Mouse (Mus musculus): Measurements from ENCODE around the gene Tmc7. TPM values are rescaled to one million over a fixed set of nuclear protein-coding genes. Genes with fewer than 3 reads are reported as not detected.
A peak's percentile ranks its signal among the peaks of the same experiment; 100 is the strongest.

Gene Tmc7
- polyA plus RNA-seq, 1 experiment from 2014 or later, result 0.46 TPM

GRCm38 (mm10) chr7:118526967-118527366 lies 57.6 kb downstream of the Tmc7 start:
- ATAC-seq, result no peak
- peaks cover 54% of the 10 kb centered on the region for H3K36me3 ChIP-seq
- H3K9me3 ChIP-seq (replicated peaks), result no peaks in the 10 kb centered on the region
- H3K4me2 ChIP-seq, result no peak overlapping the region
- H3K4me3 ChIP-seq, result no peak overlapping the region
- peaks cover 6% of the 10 kb centered on the region; the same call in 1 of the 2 replicates for H3K4me1 ChIP-seq
- no peak overlapping the region for H3K27ac ChIP-seq
- no peak overlapping the region for H3K9ac ChIP-seq
- 68% methylated on average over 4 of the region's 4 CpGs for WGBS (ENCODE audit: insufficient replicate concordance)
- H3K27me3 ChIP-seq (replicated peaks), result no peaks in the 10 kb centered on the region

- 43% methylated on average over 5 of the region's 5 CpGs for WGBS (ENCODE audit: insufficient replicate concordance)
- no peaks in the 10 kb centered on the region for H3K9me3 ChIP-seq (replicated peaks)
- 0 out of 2 replicates have a peak, but pooled peaks cover 6% of the 10 kb centered on the region for H3K4me1 ChIP-seq
- H3K9ac ChIP-seq, result no peak overlapping the region
- 0 out of 2 replicates have a peak, but pooled peaks cover 4% of the 10 kb centered on the region for H3K27me3 ChIP-seq (replicated peaks)
- H3K27ac ChIP-seq, result no peak overlapping the region
- peaks cover 36% of the 10 kb centered on the region for H3K36me3 ChIP-seq
- ATAC-seq, result no peak
- H3K4me2 ChIP-seq, result no peak overlapping the region
- H3K4me3 ChIP-seq, result no peak overlapping the region
Observed at GRCm38 (mm10) chr7:118522077-118522476, 62.5 kb downstream of the Tmc7 start.

GRCm38 (mm10) chr7:118519661-118520060 lies 64.9 kb downstream of the Tmc7 start:
- no peak overlapping the region for H3K4me3 ChIP-seq
- H3K27me3 ChIP-seq (replicated peaks), result 0 out of 2 replicates have a peak, but pooled peaks cover 4% of the 10 kb centered on the region
- WGBS (ENCODE audit: insufficient replicate concordance), result 78% methylated on average over 8 of the region's 8 CpGs
- no peak for ATAC-seq
- H3K36me3 ChIP-seq, result peaks cover 13% of the 10 kb centered on the region; the same call in 1 of the 2 replicates
- H3K4me2 ChIP-seq, result no peak overlapping the region
- no peak overlapping the region for H3K9ac ChIP-seq
- no peaks in the 10 kb centered on the region for H3K9me3 ChIP-seq (replicated peaks)
- H3K4me1 ChIP-seq, result 0 out of 2 replicates have a peak, but pooled peaks cover 6% of the 10 kb centered on the region
- H3K27ac ChIP-seq, result no peak overlapping the region

- peak; percentile 35; the same call in 1 of the 2 replicates for ATAC-seq
- 3% methylated on average over 18 of the region's 18 CpGs for WGBS (ENCODE audit: insufficient replicate concordance)
- H3K27me3 ChIP-seq (replicated peaks), result 0 out of 2 replicates have a peak, but pooled peaks cover 4% of the 10 kb centered on the region
Observed at GRCm38 (mm10) chr7:118518687-118519086, 65.8 kb downstream of the Tmc7 start.

GRCm38 (mm10) chr7:118517819-118518218 lies 66.7 kb downstream of the Tmc7 start:
- no peaks in the 10 kb centered on the region for H3K9me3 ChIP-seq (replicated peaks)
- no peak overlapping the region for H3K4me2 ChIP-seq
- H3K4me3 ChIP-seq, result no peak overlapping the region
- H3K27ac ChIP-seq, result no peak overlapping the region
- WGBS (ENCODE audit: insufficient replicate concordance), result 50% methylated on average over 2 of the region's 2 CpGs
- ATAC-seq, result 0 out of 2 replicates have a peak, but pooled peaks have one; percentile 33
- 0 out of 2 replicates have a peak, but pooled peaks cover 6% of the 10 kb centered on the region for H3K4me1 ChIP-seq
- no peak overlapping the region for H3K9ac ChIP-seq
- peaks cover 1% of the 10 kb centered on the region; the same call in 1 of the 2 replicates for H3K36me3 ChIP-seq
- 0 out of 2 replicates have a peak, but pooled peaks cover 4% of the 10 kb centered on the region for H3K27me3 ChIP-seq (replicated peaks)

More at GRCm38 (mm10) chr7:118518687-118519086, 65.8 kb downstream of the Tmc7 start:
- Histone ChIP-seq H3K4me2 (no peak overlapping the region), H3K4me3 (no peak overlapping the region), H3K36me3 (peaks cover 10% of the 10 kb centered on the region; the same call in 1 of the 2 replicates), H3K27ac (no peak overlapping the region), H3K4me1 (0 out of 2 replicates have a peak, but pooled peaks cover 6% of the 10 kb centered on the region), H3K9ac (no peak overlapping the region), H3K9me3 (replicated peaks) (no peaks in the 10 kb centered on the region)

GRCm38 (mm10) chr7:118508556-118508955 lies 76.0 kb downstream of the Tmc7 start:
- ATAC-seq, result no peak
- no peak overlapping the region for H3K27ac ChIP-seq

GRCm38 (mm10) chr7:118503844-118504243 lies 80.7 kb downstream of the Tmc7 start:
- WGBS (ENCODE audit: insufficient replicate concordance), result 53% methylated on average over 4 of the region's 4 CpGs
- ATAC-seq, result no peak
- no peak overlapping the region for H3K9ac ChIP-seq
- H3K4me1 ChIP-seq, result 0 out of 2 replicates have a peak, but pooled peaks cover 6% of the 10 kb centered on the region
- no peak overlapping the region for H3K4me3 ChIP-seq
- H3K9me3 ChIP-seq (replicated peaks), result no peaks in the 10 kb centered on the region
- H3K36me3 ChIP-seq, result no peaks in the 10 kb centered on the region
- no peak overlapping the region for H3K4me2 ChIP-seq
- H3K27me3 ChIP-seq (replicated peaks), result no peaks in the 10 kb centered on the region
- no peak overlapping the region for H3K27ac ChIP-seq

More at GRCm38 (mm10) chr7:118508556-118508955, 76.0 kb downstream of the Tmc7 start:
- no peaks in the 10 kb centered on the region for H3K9me3 ChIP-seq (replicated peaks)
- no peaks in the 10 kb centered on the region for H3K4me1 ChIP-seq
- WGBS (ENCODE audit: insufficient replicate concordance), result 62% methylated on average over 7 of the region's 7 CpGs
- H3K9ac ChIP-seq, result no peak overlapping the region
- H3K4me2 ChIP-seq, result no peak overlapping the region
- H3K36me3 ChIP-seq, result no peaks in the 10 kb centered on the region
- no peaks in the 10 kb centered on the region for H3K27me3 ChIP-seq (replicated peaks)
- no peak overlapping the region for H3K4me3 ChIP-seq

GRCm38 (mm10) chr7:118502333-118502732 lies 82.2 kb downstream of the Tmc7 start:
- no peaks in the 10 kb centered on the region for H3K27me3 ChIP-seq (replicated peaks)
- H3K4me2 ChIP-seq, result no peak overlapping the region
- H3K36me3 ChIP-seq, result no peaks in the 10 kb centered on the region
- WGBS (ENCODE audit: insufficient replicate concordance), result 65% methylated on average over 8 of the region's 8 CpGs
- H3K4me3 ChIP-seq, result no peak overlapping the region
- H3K9me3 ChIP-seq (replicated peaks), result no peaks in the 10 kb centered on the region
- no peak overlapping the region for H3K27ac ChIP-seq
- ATAC-seq, result no peak
- H3K9ac ChIP-seq, result no peak overlapping the region
- 0 out of 2 replicates have a peak, but pooled peaks cover 6% of the 10 kb centered on the region for H3K4me1 ChIP-seq

- Histone ChIP-seq H3K27me3 (replicated peaks) (no peaks in the 10 kb centered on the region), H3K9ac (no peak overlapping the region), H3K36me3 (no peaks in the 10 kb centered on the region), H3K4me2 (no peak overlapping the region), H3K4me3 (no peak overlapping the region), H3K4me1 (0 out of 2 replicates have a peak, but pooled peaks cover 6% of the 10 kb centered on the region), H3K9me3 (replicated peaks) (no peaks in the 10 kb centered on the region), H3K27ac (no peak overlapping the region)
- no peak for ATAC-seq
- 44% methylated on average over 7 of the region's 7 CpGs for WGBS (ENCODE audit: insufficient replicate concordance)
Observed at GRCm38 (mm10) chr7:118499784-118500435, 84.6 kb downstream of the Tmc7 start.

GRCm38 (mm10) chr7:118498984-118499783 lies 85.4 kb downstream of the Tmc7 start:
- Histone ChIP-seq H3K9ac (no peak overlapping the region), H3K27ac (no peak overlapping the region), H3K4me3 (no peak overlapping the region), H3K4me2 (no peak overlapping the region), H3K9me3 (replicated peaks) (no peaks in the 10 kb centered on the region), H3K27me3 (replicated peaks) (no peaks in the 10 kb centered on the region), H3K36me3 (no peaks in the 10 kb centered on the region), H3K4me1 (0 out of 2 replicates have a peak, but pooled peaks cover 6% of the 10 kb centered on the region)
- ATAC-seq, result no peak
- 56% methylated on average over 12 of the region's 12 CpGs for WGBS (ENCODE audit: insufficient replicate concordance)

- H3K27me3 ChIP-seq (replicated peaks), result peaks cover 27% of the 10 kb centered on the region
- H3K4me2 ChIP-seq, result no peak overlapping the region
- no peak overlapping the region for H3K9ac ChIP-seq
- no peak overlapping the region for H3K4me3 ChIP-seq
- H3K9me3 ChIP-seq (replicated peaks), result no peaks in the 10 kb centered on the region
- peaks cover 3% of the 10 kb centered on the region for H3K36me3 ChIP-seq
- peaks cover 17% of the 10 kb centered on the region; the same call in 1 of the 2 replicates for H3K4me1 ChIP-seq
- ATAC-seq, result no peak
- no peak overlapping the region for H3K27ac ChIP-seq
- 62% methylated on average over 4 of the region's 4 CpGs for WGBS (ENCODE audit: insufficient replicate concordance)
Observed at GRCm38 (mm10) chr7:118494892-118495579, 89.5 kb downstream of the Tmc7 start.

All from liver, embryonic 12.5 days (tissue).